Mouse (Mus musculus) MEL (cell line): ENCODE results near the gene Acod1. TPM values are rescaled to one million over a fixed set of nuclear protein-coding genes. Genes with fewer than 3 reads are reported as not detected.

ENCODE experiments used
- DNase-seq: peaks from one replicate; pipeline ENCODE4 v3.0.0; 2011; ENCODE audit warnings: low read depth, low spot score
- H3K27ac ChIP-seq: 2 replicates; pipeline ENCODE4 v1.5.1; 2012; ENCODE audit warnings: low read depth, mild to moderate bottlenecking, control low read depth, low read length, moderate library complexity; ENCODE audit not compliant: control insufficient read depth
- H3K27me3 ChIP-seq, 2 experiments: fragments of 150-350 bp in 1 of 2; sonication (generic) in 1 of 2; 2 replicates each; pipeline ENCODE4 v1.6.1; 2012; ENCODE audit warnings: low read length in 2 of 2, mild to moderate bottlenecking in 2 of 2, improper control_type of control experiment in 1 of 2, moderate library complexity in 1 of 2; ENCODE audit not compliant: insufficient read depth in 2 of 2, control insufficient read depth in 1 of 2
- H3K36me3 ChIP-seq, 2 experiments: 2 replicates each; pipeline ENCODE4 v1.6.1; 2012 to 2014; ENCODE audit warnings: low read length in 2 of 2, improper control_type of control experiment in 1 of 2, inconsistent platforms in 1 of 2, mild to moderate bottlenecking in 1 of 2; ENCODE audit not compliant: insufficient read depth in 2 of 2, control insufficient read depth in 1 of 2
- H3K4me1 ChIP-seq, 2 experiments: fragments of 150-350 bp in 1 of 2; sonication (generic) in 1 of 2; 2 replicates each; pipeline ENCODE4 v1.6.1; 2012; ENCODE audit warnings: low read length in 2 of 2, improper control_type of control experiment in 1 of 2, mild to moderate bottlenecking in 1 of 2; ENCODE audit not compliant: insufficient read depth in 2 of 2, control insufficient read depth in 1 of 2
- H3K4me3 ChIP-seq, 2 experiments: fragments of 150-350 bp in 1 of 2; sonication (generic) in 1 of 2; 2 replicates each; pipeline ENCODE4 v1.5.1; 2012; ENCODE audit warnings: low read depth in 2 of 2, low read length in 2 of 2, mild to moderate bottlenecking in 2 of 2, moderate library complexity in 2 of 2, control low read depth in 1 of 2, improper control_type of control experiment in 1 of 2; ENCODE audit not compliant: control insufficient read depth in 1 of 2, insufficient read depth in 1 of 2
- H3K79me2 ChIP-seq: 2 replicates; pipeline ENCODE4 v1.6.1; 2012; ENCODE audit warnings: mild to moderate bottlenecking, low read length, moderate library complexity; ENCODE audit not compliant: control insufficient read depth, poor library complexity, insufficient read depth
- H3K9ac ChIP-seq: 2 replicates; pipeline ENCODE4 v1.6.1; 2012; ENCODE audit warnings: low read depth, mild to moderate bottlenecking, control low read depth, low read length, moderate library complexity; ENCODE audit not compliant: control insufficient read depth, poor library complexity, severe bottlenecking
- H3K9me3 ChIP-seq: fragments of 150-350 bp; sonication (generic); replicated peaks from 2 replicates; pipeline ENCODE4 v1.6.1; 2012; ENCODE audit warnings: mild to moderate bottlenecking, low read length, improper control_type of control experiment, moderate library complexity; ENCODE audit not compliant: insufficient read depth
- BHLHE40 ChIP-seq: IDR thresholded peaks from 2 replicates; pipeline ENCODE4 v1.6.1; 2012; ENCODE audit warnings: low read depth, mild to moderate bottlenecking, inconsistent platforms, low read length, improper control_type of control experiment, borderline replicate concordance
- CHD1 ChIP-seq: IDR thresholded peaks from 2 replicates; pipeline ENCODE4 v1.6.1; 2012; ENCODE audit warnings: low read depth, mild to moderate bottlenecking, inconsistent platforms, low read length, improper control_type of control experiment
- CHD2 ChIP-seq: IDR thresholded peaks from 2 replicates; pipeline ENCODE4 v1.6.1; 2011; ENCODE audit warnings: low read length, improper control_type of control experiment
- CTCF ChIP-seq, 3 experiments: IDR thresholded peaks in 2 of 3; conservative IDR thresholded peaks in 1 of 3; 2 replicates each; pipeline ENCODE4 v1.5.1; 2011 to 2012; ENCODE audit warnings: low read length in 3 of 3, low read depth in 2 of 3, mild to moderate bottlenecking in 2 of 3, improper control_type of control experiment in 1 of 3, inconsistent platforms in 1 of 3, mixed read lengths in 1 of 3, moderate library complexity in 1 of 3; ENCODE audit not compliant: control insufficient read depth in 1 of 3, insufficient read depth in 1 of 3, poor library complexity in 1 of 3, severe bottlenecking in 1 of 3
- E2F4 ChIP-seq: IDR thresholded peaks from 2 replicates; pipeline ENCODE4 v1.6.1; 2011; ENCODE audit warnings: low read depth, low read length, improper control_type of control experiment, borderline replicate concordance
- ELF1 ChIP-seq: IDR thresholded peaks from 2 replicates; pipeline ENCODE4 v1.6.1; 2014; ENCODE audit warnings: low read depth, mild to moderate bottlenecking, inconsistent platforms, low read length, improper control_type of control experiment, moderate library complexity
- EP300 ChIP-seq, 2 experiments: IDR thresholded peaks; 2 replicates each; pipeline ENCODE4 v1.6.1; 2011; ENCODE audit warnings: improper control_type of control experiment in 2 of 2, low read length in 2 of 2, low read depth in 1 of 2, mild to moderate bottlenecking in 1 of 2
- ETS1 ChIP-seq: IDR thresholded peaks from 2 replicates; pipeline ENCODE4 v1.6.1; 2012; ENCODE audit warnings: low read depth, mild to moderate bottlenecking, inconsistent platforms, low read length, improper control_type of control experiment, moderate library complexity
- GABPA ChIP-seq: IDR thresholded peaks from 2 replicates; pipeline ENCODE4 v1.6.1; 2012; ENCODE audit warnings: low read depth, mild to moderate bottlenecking, inconsistent platforms, low read length, improper control_type of control experiment, moderate library complexity
- GATA1 ChIP-seq: IDR thresholded peaks from 2 replicates; pipeline ENCODE4 v1.6.1; 2011; ENCODE audit warnings: low read depth, low read length, improper control_type of control experiment
- HCFC1 ChIP-seq: IDR thresholded peaks from 2 replicates; pipeline ENCODE4 v1.6.1; 2012; ENCODE audit warnings: low read depth, mild to moderate bottlenecking, inconsistent platforms, low read length, improper control_type of control experiment, moderate library complexity
- JUND ChIP-seq: IDR thresholded peaks from 2 replicates; pipeline ENCODE4 v1.6.1; 2011; ENCODE audit warnings: low read depth, mild to moderate bottlenecking, improper control_type of control experiment, low read length
- KAT2A ChIP-seq: conservative IDR thresholded peaks from 2 replicates; pipeline ENCODE4 v1.6.1; 2012; ENCODE audit warnings: low read depth, low read length, improper control_type of control experiment, inconsistent platforms
- MAFK ChIP-seq: IDR thresholded peaks from 2 replicates; pipeline ENCODE4 v1.6.1; 2011; ENCODE audit warnings: low read depth, mild to moderate bottlenecking, low read length, improper control_type of control experiment, borderline replicate concordance
- MAX ChIP-seq: IDR thresholded peaks from 2 replicates; pipeline ENCODE4 v1.6.1; 2011; ENCODE audit warnings: low read length, improper control_type of control experiment
- MAZ ChIP-seq: IDR thresholded peaks from 2 replicates; pipeline ENCODE4 v1.6.1; 2012; ENCODE audit warnings: low read depth, mild to moderate bottlenecking, inconsistent platforms, low read length, improper control_type of control experiment
- MEF2A ChIP-seq: IDR thresholded peaks from 2 replicates; pipeline ENCODE4 v1.6.1; 2014; ENCODE audit warnings: low read depth, mild to moderate bottlenecking, inconsistent platforms, low read length, improper control_type of control experiment; ENCODE audit not compliant: poor library complexity, insufficient replicate concordance, severe bottlenecking; ENCODE audit errors: extremely low read depth
- MYB ChIP-seq: IDR thresholded peaks from 2 replicates; pipeline ENCODE4 v1.6.1; 2011; ENCODE audit warnings: mild to moderate bottlenecking, low read depth, low read length, improper control_type of control experiment
- NELFE ChIP-seq: IDR thresholded peaks from 2 replicates; pipeline ENCODE4 v1.6.1; 2011; ENCODE audit warnings: low read depth, low read length, improper control_type of control experiment
- NRF1 ChIP-seq: IDR thresholded peaks from 2 replicates; pipeline ENCODE4 v1.6.1; 2014; ENCODE audit warnings: low read depth, mild to moderate bottlenecking, inconsistent platforms, low read length, improper control_type of control experiment, moderate library complexity; ENCODE audit not compliant: poor library complexity, insufficient read depth, severe bottlenecking
- POLR2A ChIP-seq, 2 experiments: IDR thresholded peaks; 2 replicates each; pipeline ENCODE4 v1.6.1; 2011 to 2012; ENCODE audit warnings: low read length in 2 of 2, mild to moderate bottlenecking in 2 of 2, control low read depth in 1 of 2, improper control_type of control experiment in 1 of 2, low read depth in 1 of 2, moderate library complexity in 1 of 2; ENCODE audit not compliant: control insufficient read depth in 1 of 2, insufficient read depth in 1 of 2, poor library complexity in 1 of 2
- POLR2AphosphoS2 ChIP-seq: IDR thresholded peaks from 2 replicates; pipeline ENCODE4 v1.6.1; 2011; ENCODE audit warnings: low read length, improper control_type of control experiment
- POLR2AphosphoS5 ChIP-seq: IDR thresholded peaks from 2 replicates; pipeline ENCODE4 v1.6.1; 2012; ENCODE audit warnings: low read depth, borderline replicate concordance, mild to moderate bottlenecking, inconsistent platforms, low read length, moderate library complexity, mixed read lengths
- RAD21 ChIP-seq: IDR thresholded peaks from 2 replicates; pipeline ENCODE4 v1.6.1; 2011; ENCODE audit warnings: mild to moderate bottlenecking, low read depth, low read length, improper control_type of control experiment
- RCOR1 ChIP-seq: IDR thresholded peaks from 2 replicates; pipeline ENCODE4 v1.6.1; 2012; ENCODE audit warnings: low read depth, mild to moderate bottlenecking, inconsistent platforms, low read length, improper control_type of control experiment
- SIN3A ChIP-seq: IDR thresholded peaks from 2 replicates; pipeline ENCODE4 v1.6.1; 2012; ENCODE audit warnings: low read length, improper control_type of control experiment, inconsistent platforms
- SMC3 ChIP-seq: IDR thresholded peaks from 2 replicates; pipeline ENCODE4 v1.6.1; 2011; ENCODE audit warnings: low read depth, low read length, improper control_type of control experiment
- TAL1 ChIP-seq: IDR thresholded peaks from 2 replicates; pipeline ENCODE4 v1.6.1; 2012; ENCODE audit warnings: mild to moderate bottlenecking, inconsistent platforms, low read length, moderate library complexity, mixed read lengths
- TBP ChIP-seq: IDR thresholded peaks from 2 replicates; pipeline ENCODE4 v1.8.0; 2011; ENCODE audit warnings: low read depth, low read length, improper control_type of control experiment
- UBTF ChIP-seq: IDR thresholded peaks from 2 replicates; pipeline ENCODE4 v1.6.1; 2012; ENCODE audit warnings: low read depth, mild to moderate bottlenecking, inconsistent platforms, low read length, improper control_type of control experiment, moderate library complexity, borderline replicate concordance; ENCODE audit not compliant: insufficient read depth
- USF1 ChIP-seq: IDR thresholded peaks from 2 replicates; pipeline ENCODE4 v1.6.1; 2014; ENCODE audit warnings: low read depth, mild to moderate bottlenecking, inconsistent platforms, low read length, improper control_type of control experiment, moderate library complexity
- USF2 ChIP-seq, 2 experiments: IDR thresholded peaks; 2 replicates each; pipeline ENCODE4 v1.6.1; 2011 to 2012; ENCODE audit warnings: improper control_type of control experiment in 2 of 2, low read length in 2 of 2, borderline replicate concordance in 1 of 2, inconsistent platforms in 1 of 2, low read depth in 1 of 2, mild to moderate bottlenecking in 1 of 2; ENCODE audit not compliant: insufficient read depth in 1 of 2
- ZC3H11A ChIP-seq: IDR thresholded peaks from 2 replicates; pipeline ENCODE4 v1.6.1; 2012; ENCODE audit warnings: low read depth, mild to moderate bottlenecking, inconsistent platforms, low read length, improper control_type of control experiment
- ZKSCAN1 ChIP-seq: IDR thresholded peaks from 2 replicates; pipeline ENCODE4 v1.6.1; 2012; ENCODE audit warnings: low read depth, mild to moderate bottlenecking, inconsistent platforms, low read length, improper control_type of control experiment, moderate library complexity
- ZMIZ1 ChIP-seq: IDR thresholded peaks from 2 replicates; pipeline ENCODE4 v1.6.1; 2012; ENCODE audit warnings: low read depth, mild to moderate bottlenecking, inconsistent platforms, low read length, improper control_type of control experiment, moderate library complexity
- ZNF384 ChIP-seq: IDR thresholded peaks from 2 replicates; pipeline ENCODE4 v1.6.1; 2012; ENCODE audit warnings: low read depth, mild to moderate bottlenecking, inconsistent platforms, low read length, improper control_type of control experiment
- polyA plus RNA-seq, 2 experiments: library from polyadenylated mRNA; stranded (reverse) in 1 of 2; unstranded in 1 of 2; fragments of >175 nt in 1 of 2; fragments of >200 nt in 1 of 2; gene quantifications; 2 replicates each; pipeline versions ENCODE4 v1.2.1 to v1.2.4; 2012; ENCODE audit warnings: low replicate concordance in 2 of 2, low read depth in 1 of 2; ENCODE audit not compliant: insufficient read length in 2 of 2, insufficient read depth in 1 of 2, missing spikeins in 1 of 2
- total RNA-seq: library from RNA; depleted of rRNA; stranded (reverse); fragments of 300-350 nt; gene quantifications from 2 replicates; pipeline ENCODE4 v1.2.3, GENCODE M21; 2012

Acod1 gene
- total and polyA plus RNA-seq, 3 experiments, result not detected

DNA sequence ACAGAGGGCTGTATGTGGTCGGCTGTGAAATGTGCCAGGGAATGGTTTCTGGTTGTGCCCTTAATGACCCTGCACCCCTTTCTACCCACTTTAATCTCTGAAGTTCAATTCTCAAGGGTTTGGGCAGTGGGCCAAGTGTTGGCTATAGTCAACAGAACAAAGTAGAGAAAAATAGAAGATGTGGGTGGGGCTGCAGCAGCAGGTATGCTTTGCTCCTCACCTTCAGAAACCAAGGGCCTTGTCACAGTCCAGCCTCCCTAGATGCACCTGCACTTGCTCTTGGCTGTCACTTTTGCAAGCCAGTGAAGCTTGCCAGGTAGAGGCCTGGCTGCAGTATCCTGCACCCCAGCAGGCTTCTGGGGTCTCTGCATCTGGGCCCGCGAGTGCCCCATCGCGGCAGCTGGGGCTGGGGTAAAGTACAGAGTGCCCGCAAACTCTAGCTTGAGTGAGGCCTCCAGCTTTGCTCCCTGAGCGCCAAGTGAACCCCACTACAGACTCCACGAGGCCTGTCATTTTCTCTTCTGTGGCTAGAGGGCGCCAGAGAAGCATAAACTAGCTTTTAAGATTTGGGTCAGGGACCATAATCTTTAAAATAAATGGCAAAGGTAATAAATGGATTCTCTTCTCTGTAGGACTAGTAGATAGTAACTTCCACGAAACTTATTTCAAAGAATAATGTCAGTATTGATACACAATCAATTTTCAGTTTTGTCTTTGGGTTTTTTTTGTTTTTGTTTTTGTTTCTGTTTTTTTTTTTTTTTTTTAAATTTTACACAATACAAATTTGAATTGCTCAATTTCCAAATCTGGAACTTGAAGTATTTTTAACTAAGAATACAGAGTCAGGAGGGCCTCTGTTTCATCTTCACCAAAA, 18.8 kb downstream of the Acod1 start:
- peak overlapping the region; percentile 10 for H3K9ac ChIP-seq
- TF ChIP-seq CTCF (IDR thresholded peaks at IDR 0.05 in 2 of 3, conservative IDR thresholded peaks at IDR 0.05 in 1 of 3; ENCODE audit: control insufficient read depth in 1 of 3, insufficient read depth in 1 of 3, low read depth in 2 of 3, low read length in 3 of 3, poor library complexity in 1 of 3, severe bottlenecking in 1 of 3) (peak; percentile 68 to 94 (median 72)), ELF1 (no peak), RAD21 (peak; percentile 93), USF1 (no peak), BHLHE40 (no peak), POLR2AphosphoS5 (no peak), E2F4 (no peak), ZMIZ1 (no peak), ETS1 (no peak), MAFK (no peak), NRF1 (no peak), RCOR1 (no peak), CHD2 (no peak), CHD1 (no peak), MYB (no peak), TBP (no peak), UBTF (no peak), GATA1 (no peak), SMC3 (peak; percentile 86), MAZ (no peak), TAL1 (no peak), KAT2A (no peak), MAX (no peak), NELFE (no peak), USF2 (IDR thresholded peaks at IDR 0.05; ENCODE audit: borderline replicate concordance in 1 of 2, insufficient read depth in 1 of 2, low read depth in 1 of 2, low read length in 2 of 2) (no peak), ZNF384 (peak; percentile 59; the same call in 1 of the 2 replicates), HCFC1 (no peak), MEF2A (no peak), POLR2AphosphoS2 (no peak), EP300 (IDR thresholded peaks at IDR 0.05; ENCODE audit: low read depth in 1 of 2, low read length in 2 of 2) (no peak), POLR2A (IDR thresholded peaks at IDR 0.05; ENCODE audit: control insufficient read depth in 1 of 2, insufficient read depth in 1 of 2, low read depth in 1 of 2, low read length in 2 of 2, poor library complexity in 1 of 2) (no peak), SIN3A (no peak), ZKSCAN1 (no peak), ZC3H11A (peak; percentile 89), GABPA (no peak), JUND (no peak)

More for the DNA sequence above, 18.8 kb downstream of the Acod1 start:
- Histone ChIP-seq H3K4me3 (no peak overlapping the region), H3K9me3 (no peaks in the 10 kb centered on the region), H3K36me3 (peaks cover 0 to 6% of the 10 kb centered on the region in 2 experiments; a peak in 1 of 4 replicates), H3K79me2 (no peaks in the 10 kb centered on the region; the same call in 1 of the 2 replicates), H3K27ac (no peak overlapping the region), H3K27me3 (no peaks in the 10 kb centered on the region), H3K4me1 (no peaks in the 10 kb centered on the region; a peak in 1 of 4 replicates)
- DNase-seq, result peak; percentile 84
